Mouse (Mus musculus): ENCODE results near the gene Flt1. TPM values are rescaled to one million over a fixed set of nuclear protein-coding genes. Genes with fewer than 3 reads are reported as not detected.
"Not testable (repeated sequence)": the region's sequence is repeated elsewhere in the genome, so short reads cannot be mapped to it uniquely, and the experiment has no call there.

Flt1 gene
- polyA plus RNA-seq, 1 experiment from 2014 or later: 14.0 TPM

DNA sequence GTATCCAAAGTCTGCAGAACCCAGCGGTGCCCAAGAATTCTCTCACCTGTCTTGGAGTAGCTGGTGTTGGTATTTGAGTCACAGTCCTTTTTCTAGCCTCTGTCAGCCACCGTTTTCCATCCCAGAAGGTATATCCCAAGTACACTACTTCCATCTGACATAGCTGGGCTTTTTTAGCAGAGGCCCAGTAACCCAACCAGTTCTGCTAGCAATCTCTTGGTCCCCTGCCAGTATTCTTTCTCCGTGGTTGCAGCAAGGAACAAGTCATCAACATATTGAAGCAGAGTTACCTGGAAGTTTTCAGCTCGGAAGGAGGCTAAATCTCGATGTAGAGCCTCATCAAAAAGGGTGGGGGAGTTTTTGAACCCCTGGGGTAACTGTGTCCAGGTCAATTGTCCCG lies 168.2 kb downstream of the Flt1 start:
- H3K4me3 ChIP-seq (replicated peaks); H3K36me3 ChIP-seq; ATAC-seq (ENCODE audit: insufficient read depth, low FRiP score, low read depth); H3K9me3 ChIP-seq; H3K27me3 ChIP-seq (replicated peaks); H3K27ac ChIP-seq; H3K9ac ChIP-seq; H3K4me1 ChIP-seq; H3K4me2 ChIP-seq: not testable (repeated sequence)
- 64% methylated on average over 6 of the region's 6 CpGs for WGBS

DNA sequence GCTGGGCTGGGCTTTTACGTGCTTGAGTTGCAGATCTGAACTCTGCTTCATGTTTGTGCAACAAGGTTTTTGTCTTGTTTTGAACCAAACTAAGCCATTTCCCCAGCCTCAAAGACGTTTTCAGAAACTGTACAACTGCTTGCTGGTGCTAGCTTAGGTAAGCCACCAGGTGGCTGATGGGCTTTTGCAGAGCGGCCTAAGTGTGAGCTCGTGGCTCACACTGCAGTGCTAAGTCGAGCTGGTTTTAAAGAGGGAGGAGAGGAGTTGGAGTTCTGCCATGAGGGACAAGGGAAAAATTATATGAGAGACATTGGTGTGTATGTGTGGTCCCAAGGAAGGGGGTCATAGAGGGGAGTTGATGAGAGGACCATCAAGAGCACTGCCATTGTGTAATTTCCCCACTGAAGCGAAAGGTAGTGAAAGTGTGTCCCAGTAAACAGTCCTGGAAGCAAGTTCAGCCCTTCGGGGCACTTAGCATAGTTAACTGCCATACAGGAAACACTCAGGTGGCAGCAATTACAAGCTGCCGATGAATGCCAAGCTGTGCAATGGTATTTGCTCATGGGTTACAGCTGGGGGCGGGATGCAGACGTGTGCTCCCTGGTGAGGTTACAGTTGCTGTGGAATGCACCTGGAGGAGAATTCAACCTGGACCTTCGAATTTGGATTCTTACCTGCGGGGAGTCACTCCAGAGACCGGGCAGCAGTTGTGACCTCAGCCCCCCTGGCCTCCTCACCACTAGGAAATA lies 173.8 kb downstream of the Flt1 start:
- peaks cover 13% of the 10 kb centered on the region for H3K36me3 ChIP-seq
- no peaks in the 10 kb centered on the region for H3K9me3 ChIP-seq
- H3K4me1 ChIP-seq: no peaks in the 10 kb centered on the region
- no peak for ATAC-seq (ENCODE audit: insufficient read depth, low FRiP score, low read depth)
- H3K27me3 ChIP-seq (replicated peaks): no peaks in the 10 kb centered on the region
- no peak overlapping the region for H3K4me3 ChIP-seq (replicated peaks)
- WGBS: 79% methylated on average over 13 of the region's 13 CpGs
- H3K9ac ChIP-seq: no peak overlapping the region
- H3K4me2 ChIP-seq: no peak overlapping the region
- H3K27ac ChIP-seq: no peak overlapping the region

DNA sequence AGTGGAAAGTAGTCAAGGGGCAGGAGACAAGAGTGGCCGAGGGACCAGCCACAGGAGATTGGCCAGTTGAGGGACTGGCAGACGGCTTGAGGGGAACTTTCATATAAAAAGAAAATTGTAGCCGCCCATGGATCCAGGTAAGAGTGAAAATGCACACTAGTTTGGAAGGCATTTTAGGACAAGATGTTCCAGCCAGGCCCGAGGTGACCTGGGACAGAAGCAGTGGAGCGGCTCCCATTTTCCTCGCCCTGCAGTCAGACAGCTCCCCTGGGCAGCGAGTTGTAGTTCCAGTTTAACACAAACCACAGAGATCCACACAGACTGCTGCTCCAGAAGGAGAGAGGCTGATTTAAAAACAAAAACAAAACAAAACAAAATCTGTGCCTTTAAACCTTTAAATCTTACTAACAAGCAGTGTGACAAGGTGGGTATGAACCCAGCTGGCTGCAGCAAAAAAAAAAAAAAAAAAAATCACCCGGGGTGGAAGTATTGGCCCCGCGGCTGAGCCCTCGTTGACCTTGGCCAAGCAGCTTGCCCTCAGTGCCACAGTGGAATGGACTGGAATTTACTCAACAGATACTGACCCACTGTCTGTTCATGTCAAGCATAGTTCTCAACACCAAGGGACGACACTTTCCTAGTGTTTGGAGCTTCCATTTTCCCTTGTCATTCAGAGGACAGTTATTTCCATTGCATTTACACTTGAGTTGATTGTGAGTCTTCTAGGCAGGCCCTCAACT lies 176.6 kb downstream of the Flt1 start:
- no peak for ATAC-seq (ENCODE audit: insufficient read depth, low FRiP score, low read depth)
- H3K27ac ChIP-seq: no peak overlapping the region
- no peaks in the 10 kb centered on the region for H3K27me3 ChIP-seq (replicated peaks)
- H3K36me3 ChIP-seq: peaks cover 25% of the 10 kb centered on the region
- no peak overlapping the region for H3K4me2 ChIP-seq
- no peaks in the 10 kb centered on the region for H3K4me1 ChIP-seq
- H3K9me3 ChIP-seq: no peaks in the 10 kb centered on the region
- WGBS: 87% methylated on average over 12 of the region's 12 CpGs
- no peak overlapping the region for H3K4me3 ChIP-seq (replicated peaks)
- H3K9ac ChIP-seq: no peak overlapping the region

DNA sequence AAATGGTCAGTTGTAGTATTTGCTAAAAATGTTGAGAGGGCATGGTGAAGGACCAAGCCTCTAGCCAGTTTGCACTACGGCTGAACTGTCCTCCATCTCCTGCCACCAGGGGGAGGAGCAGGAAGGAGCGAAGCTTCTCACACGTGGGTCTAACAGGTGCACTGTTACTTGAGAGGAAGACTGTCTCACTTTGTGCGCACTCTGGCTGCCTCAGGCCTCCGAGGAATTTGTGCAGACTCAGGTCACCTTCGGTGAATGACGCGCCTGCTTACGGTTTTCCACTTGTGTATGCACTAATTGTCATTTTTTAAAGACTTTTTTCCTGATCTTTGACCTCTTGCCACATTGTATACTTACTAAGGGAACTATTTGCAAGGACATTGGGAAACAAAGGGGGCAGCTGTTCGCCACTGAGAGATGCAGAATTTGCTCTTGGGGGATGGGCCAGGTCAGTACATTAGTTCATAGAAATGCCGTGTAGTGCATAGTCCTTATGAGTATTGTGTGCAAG lies 180.0 kb downstream of the Flt1 start:
- no peak overlapping the region for H3K4me2 ChIP-seq
- no peaks in the 10 kb centered on the region for H3K4me1 ChIP-seq
- no peaks in the 10 kb centered on the region for H3K9me3 ChIP-seq
- no peak overlapping the region for H3K4me3 ChIP-seq (replicated peaks)
- H3K36me3 ChIP-seq: peaks cover 26% of the 10 kb centered on the region
- no peaks in the 10 kb centered on the region for H3K27me3 ChIP-seq (replicated peaks)
- H3K27ac ChIP-seq: no peak overlapping the region
- ATAC-seq (ENCODE audit: insufficient read depth, low FRiP score, low read depth): peak; percentile 27; the same call in 1 of the 2 replicates
- WGBS: 53% methylated on average over 11 of the region's 11 CpGs
- H3K9ac ChIP-seq: no peak overlapping the region

DNA sequence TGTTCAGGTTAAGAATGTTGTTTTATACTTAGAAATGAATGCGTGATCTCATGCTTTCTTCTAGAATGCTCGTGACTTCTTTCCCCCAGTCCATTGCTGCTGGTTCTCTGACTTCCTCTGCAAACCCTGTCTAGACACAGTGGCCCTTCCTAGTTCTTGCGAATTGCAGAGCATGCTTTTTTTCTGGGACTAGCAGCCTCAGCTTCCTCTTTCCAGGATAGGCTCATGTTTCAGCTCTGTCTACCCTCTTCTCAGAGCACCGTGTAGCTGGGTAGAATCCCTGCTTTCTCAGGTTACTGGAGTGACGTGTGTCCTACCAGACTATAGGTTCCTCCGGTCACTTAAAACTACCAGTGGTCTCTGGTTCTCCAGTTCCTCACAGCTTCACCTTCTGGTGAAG lies 183.5 kb downstream of the Flt1 start:
- no peak for ATAC-seq (ENCODE audit: insufficient read depth, low FRiP score, low read depth)
- Histone ChIP-seq H3K36me3 (peaks cover 30% of the 10 kb centered on the region), H3K4me1 (no peaks in the 10 kb centered on the region), H3K4me3 (replicated peaks) (no peak overlapping the region), H3K9me3 (no peaks in the 10 kb centered on the region), H3K9ac (no peak overlapping the region), H3K4me2 (no peak overlapping the region), H3K27me3 (replicated peaks) (no peaks in the 10 kb centered on the region), H3K27ac (no peak overlapping the region)
- 73% methylated on average over 6 of the region's 6 CpGs for WGBS

DNA sequence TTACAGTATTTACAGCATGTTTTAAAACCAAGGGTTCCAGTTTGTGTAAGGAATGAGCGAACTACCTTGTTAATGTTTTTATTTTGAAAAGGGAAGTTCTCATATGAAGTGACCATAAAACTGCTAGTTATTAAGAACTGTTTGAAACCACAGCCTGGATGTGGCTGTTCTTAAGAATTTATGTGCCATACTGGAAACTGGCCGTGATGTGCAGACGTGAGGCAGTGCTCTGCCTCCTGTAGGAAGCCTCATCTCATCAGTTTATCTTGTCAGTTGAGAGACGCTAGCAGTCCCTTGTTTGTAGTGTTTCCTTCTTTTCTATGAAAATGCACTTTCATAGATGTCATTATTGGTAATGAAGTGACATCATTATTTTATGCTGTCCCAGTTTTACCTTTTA lies 186.0 kb downstream of the Flt1 start:
- WGBS: 88% methylated on average over 4 of the region's 4 CpGs
- Histone ChIP-seq H3K4me1 (no peaks in the 10 kb centered on the region), H3K4me2 (no peak overlapping the region), H3K36me3 (peaks cover 24% of the 10 kb centered on the region), H3K9me3 (no peaks in the 10 kb centered on the region), H3K27ac (no peak overlapping the region), H3K27me3 (replicated peaks) (no peaks in the 10 kb centered on the region), H3K9ac (no peak overlapping the region), H3K4me3 (replicated peaks) (no peak overlapping the region)
- ATAC-seq (ENCODE audit: insufficient read depth, low FRiP score, low read depth): no peak

DNA sequence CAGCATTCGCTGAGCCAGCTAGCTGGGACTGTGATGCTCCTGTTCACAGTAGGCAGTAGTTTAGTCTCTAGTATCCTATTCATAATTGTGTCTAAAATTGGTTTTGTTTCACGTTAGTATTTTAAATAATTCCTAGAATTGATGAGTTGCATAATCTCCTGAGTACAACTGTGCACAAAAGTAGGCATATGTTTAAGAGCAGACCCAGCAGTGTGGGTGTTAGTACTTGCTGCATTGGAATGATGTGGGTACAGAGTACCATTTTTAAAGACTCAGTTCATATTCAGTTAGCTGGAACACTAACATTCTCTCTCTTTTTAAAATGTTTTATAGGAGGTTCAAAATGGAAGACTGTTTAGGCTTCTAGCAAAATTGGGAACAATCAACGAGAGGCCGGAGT lies 186.4 kb downstream of the Flt1 start:
- no peak for ATAC-seq (ENCODE audit: insufficient read depth, low FRiP score, low read depth)
- H3K4me1 ChIP-seq: no peaks in the 10 kb centered on the region
- 94% methylated on average over 4 of the region's 4 CpGs for WGBS
- H3K27ac ChIP-seq: no peak overlapping the region
- H3K4me2 ChIP-seq: no peak overlapping the region
- no peaks in the 10 kb centered on the region for H3K27me3 ChIP-seq (replicated peaks)
- no peaks in the 10 kb centered on the region for H3K9me3 ChIP-seq
- peaks cover 24% of the 10 kb centered on the region for H3K36me3 ChIP-seq
- H3K9ac ChIP-seq: no peak overlapping the region
- no peak overlapping the region for H3K4me3 ChIP-seq (replicated peaks)

DNA sequence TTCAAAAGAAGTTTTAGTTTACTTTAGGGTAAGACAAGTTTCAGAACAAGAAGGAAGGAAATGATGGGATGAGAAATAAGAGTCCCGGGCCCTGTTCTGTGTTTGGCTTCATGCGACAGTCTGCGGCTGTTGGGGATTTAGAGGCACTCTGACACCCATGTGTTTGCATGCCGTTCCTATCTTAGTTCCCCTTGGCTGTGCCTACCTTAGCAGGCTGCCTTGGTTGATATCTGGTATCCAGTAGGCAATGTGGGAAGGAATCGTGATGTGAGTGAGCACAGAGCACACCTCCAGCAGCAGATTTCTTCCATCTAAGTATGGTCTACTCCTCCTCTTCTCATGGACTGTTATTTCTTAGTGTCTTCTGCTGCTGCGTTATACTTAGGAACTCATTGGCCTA lies 193.8 kb downstream of the Flt1 start:
- 74% methylated on average over 6 of the region's 6 CpGs for WGBS
- Histone ChIP-seq H3K4me2 (no peak overlapping the region), H3K4me3 (replicated peaks) (no peak overlapping the region), H3K36me3 (peaks cover 4% of the 10 kb centered on the region; the same call in 1 of the 2 replicates), H3K4me1 (no peaks in the 10 kb centered on the region), H3K9ac (no peak overlapping the region), H3K27me3 (replicated peaks) (no peaks in the 10 kb centered on the region), H3K27ac (no peak overlapping the region), H3K9me3 (no peaks in the 10 kb centered on the region)
- no peak for ATAC-seq (ENCODE audit: insufficient read depth, low FRiP score, low read depth)

DNA sequence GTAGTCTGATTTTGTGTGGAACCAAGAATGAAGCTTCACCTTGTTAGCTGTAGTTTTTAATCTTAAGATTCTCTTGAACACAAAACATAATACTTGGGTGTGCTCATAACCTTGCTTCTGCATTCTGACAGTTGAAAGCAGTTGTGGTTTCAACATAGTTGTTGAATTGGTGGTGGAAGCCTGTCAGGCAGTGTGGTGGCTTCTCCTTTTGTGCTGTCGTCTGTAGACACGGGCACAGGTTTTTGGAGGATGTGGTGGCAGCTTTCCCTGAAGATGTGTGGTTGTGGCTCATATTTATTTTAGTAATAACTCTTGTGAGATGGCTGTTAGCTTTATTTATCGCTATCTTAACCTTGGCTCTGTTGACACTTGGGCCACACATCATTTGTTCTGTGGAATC lies 198.0 kb downstream of the Flt1 start:
- Histone ChIP-seq H3K36me3 (no peaks in the 10 kb centered on the region), H3K9me3 (no peaks in the 10 kb centered on the region), H3K4me1 (no peaks in the 10 kb centered on the region), H3K9ac (no peak overlapping the region), H3K27me3 (replicated peaks) (no peaks in the 10 kb centered on the region), H3K4me2 (no peak overlapping the region), H3K27ac (no peak overlapping the region), H3K4me3 (replicated peaks) (no peak overlapping the region)
- ATAC-seq (ENCODE audit: insufficient read depth, low FRiP score, low read depth): no peak
- 65% methylated on average over 3 of the region's 3 CpGs for WGBS

DNA sequence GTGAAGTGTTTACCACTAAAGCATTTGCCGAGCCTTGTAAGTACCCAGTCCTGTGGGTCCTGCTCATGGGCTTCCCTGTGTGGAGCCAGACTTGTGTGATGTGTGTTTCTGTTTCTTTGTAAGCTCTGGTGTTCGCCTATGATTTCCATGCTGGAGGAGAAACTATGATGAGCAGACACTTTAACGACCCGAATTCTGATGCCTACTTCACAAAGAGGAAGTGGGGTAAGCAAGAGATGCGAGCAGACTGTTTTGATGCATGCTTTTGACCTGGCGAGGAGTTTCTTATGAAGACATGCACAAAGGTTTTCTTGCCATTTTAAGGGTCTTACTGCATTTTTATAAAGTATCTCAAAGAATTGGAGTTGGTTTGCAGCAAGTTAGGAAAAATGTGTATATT lies 198.8 kb downstream of the Flt1 start:
- no peak overlapping the region for H3K4me2 ChIP-seq
- H3K4me1 ChIP-seq: no peaks in the 10 kb centered on the region
- no peaks in the 10 kb centered on the region for H3K27me3 ChIP-seq (replicated peaks)
- no peak overlapping the region for H3K27ac ChIP-seq
- no peak overlapping the region for H3K4me3 ChIP-seq (replicated peaks)
- no peaks in the 10 kb centered on the region for H3K9me3 ChIP-seq
- no peak overlapping the region for H3K9ac ChIP-seq
- no peak for ATAC-seq (ENCODE audit: insufficient read depth, low FRiP score, low read depth)
- WGBS: 80% methylated on average over 6 of the region's 6 CpGs
- H3K36me3 ChIP-seq: no peaks in the 10 kb centered on the region; the same call in 1 of the 2 replicates

All from stomach, embryonic 15.5 days (tissue).